Mouse (Mus musculus) kidney, postnatal 0 days (tissue): Measurements from ENCODE around the gene Tmem198. TPM values are rescaled to one million over a fixed set of nuclear protein-coding genes. Genes with fewer than 3 reads are reported as not detected.

Experiments used
- ATAC-seq: fragments of 200-750 bp; cut with Nextera tagmentation; replicated peaks from 2 replicates; pipeline ENCODE4 v1.8.0; 2017; ENCODE audit warnings: low read depth, moderate number of reproducible peaks, moderate TSS enrichment, moderate library complexity; ENCODE audit not compliant: low FRiP score
- DNase-seq: peaks from one replicate; pipeline ENCODE4 v3.0.0-alpha.2; 2016; ENCODE audit warnings: low spot score
- H3K27ac ChIP-seq: fragments of 300-500 bp; sonication (generic); 2 replicates; pipeline ENCODE4 v1.5.1; 2014; ENCODE audit warnings: mild to moderate bottlenecking
- H3K27me3 ChIP-seq: fragments of 300-500 bp; sonication (generic); 2 replicates; pipeline ENCODE4 v1.6.1; 2014; ENCODE audit warnings: low read length, mixed read lengths; ENCODE audit not compliant: insufficient read depth
- H3K36me3 ChIP-seq: fragments of 300-500 bp; sonication (generic); 2 replicates; pipeline ENCODE4 v1.6.1; 2014; ENCODE audit warnings: low read length, mixed read lengths; ENCODE audit not compliant: insufficient read depth
- H3K4me1 ChIP-seq: fragments of 300-500 bp; sonication (generic); replicated peaks from 2 replicates; pipeline ENCODE4 v1.6.1; 2014; ENCODE audit warnings: antibody characterized with exemption, low read length, mixed read lengths; ENCODE audit not compliant: insufficient read depth
- H3K4me2 ChIP-seq: fragments of 300-500 bp; sonication (generic); 2 replicates; pipeline ENCODE4 v1.6.1; 2014; ENCODE audit warnings: mild to moderate bottlenecking, low read length, moderate library complexity, mixed read lengths
- H3K4me3 ChIP-seq: fragments of 300-500 bp; sonication (generic); replicated peaks from 2 replicates; pipeline ENCODE4 v1.5.1; 2014; ENCODE audit warnings: low read depth, low read length
- H3K9ac ChIP-seq: fragments of 300-500 bp; sonication (generic); 2 replicates; pipeline ENCODE4 v1.6.1; 2014; ENCODE audit warnings: low read depth, low read length
- H3K9me3 ChIP-seq: fragments of 300-500 bp; sonication (generic); replicated peaks from 2 replicates; pipeline ENCODE4 v1.6.1; 2016; ENCODE audit warnings: low read length, inconsistent platforms, mixed read lengths
- CTCF ChIP-seq: IDR thresholded peaks from 2 replicates; pipeline ENCODE4 v1.5.1; 2016; ENCODE audit warnings: antibody characterized with exemption, low read depth, mild to moderate bottlenecking, moderate library complexity
- WGBS: fragments of 180-500 bp; shearing (Covaris S2); extraction: QIAGEN DNeasy Blood & Tissue Kit; methylation state at CpG from one replicate; pipeline ENCODE4 v1.1.7; 2014; 5-methylcytosine and 5-hydroxymethylcytosine counted together
- polyA plus RNA-seq: library from polyadenylated mRNA; unstranded; fragments of >200 nt; fragmentation: Nextera tagmentation; extraction: Ambion mirVana; gene quantifications from 2 replicates; pipeline ENCODE4 v1.2.1, GENCODE M21; 2015

Tmem198 gene
- polyA plus RNA-seq, 1 experiment from 2014 or later: 0.61 TPM

- WGBS: 59% methylated on average over 3 of the region's 3 CpGs
- Histone ChIP-seq H3K9ac (no peak overlapping the region), H3K4me3 (no peak overlapping the region), H3K4me1 (peaks cover 26% of the 10 kb centered on the region), H3K9me3 (no peaks in the 10 kb centered on the region), H3K27ac (no peak overlapping the region), H3K4me2 (no peak overlapping the region), H3K36me3 (no peaks in the 10 kb centered on the region), H3K27me3 (peaks cover 16% of the 10 kb centered on the region)
- DNase-seq: no peak
- no peak for ATAC-seq
- no peak for TF ChIP-seq CTCF
These were observed 23.9 kb upstream of the Tmem198 start for GRCm38 (mm10) chr1:75455433-75455832.

DNA sequence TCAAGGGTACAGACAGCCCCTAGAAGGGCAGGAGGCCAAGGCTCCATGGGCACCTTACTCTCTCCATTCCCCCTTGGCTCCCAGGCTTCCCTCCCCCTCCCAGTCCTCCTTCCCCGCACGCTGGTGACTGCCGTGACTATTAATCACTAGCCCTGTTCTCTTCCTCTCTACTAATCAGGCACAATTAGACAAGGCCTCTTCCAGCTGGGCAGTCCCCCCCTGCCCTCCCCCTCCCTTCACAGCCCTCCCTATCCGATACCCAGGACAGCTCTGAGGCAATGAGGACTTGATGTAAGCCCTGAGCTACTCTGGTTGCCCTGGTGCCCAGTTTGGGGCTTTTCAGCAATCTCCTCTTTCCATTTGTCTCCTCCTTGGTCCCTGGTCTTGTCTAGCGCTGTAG, 23.4 kb upstream of the Tmem198 start:
- Histone ChIP-seq H3K4me2 (no peak overlapping the region), H3K9ac (no peak overlapping the region), H3K9me3 (no peaks in the 10 kb centered on the region), H3K36me3 (no peaks in the 10 kb centered on the region), H3K27ac (no peak overlapping the region), H3K4me3 (no peak overlapping the region), H3K27me3 (peaks cover 11% of the 10 kb centered on the region), H3K4me1 (peaks cover 21% of the 10 kb centered on the region)
- no peak for TF ChIP-seq CTCF
- ATAC-seq: no peak
- WGBS: 53% methylated on average over 5 of the region's 5 CpGs
- DNase-seq: no peak

- Histone ChIP-seq H3K27ac (no peak overlapping the region), H3K4me3 (no peak overlapping the region), H3K27me3 (peaks cover 3% of the 10 kb centered on the region), H3K4me1 (peaks cover 19% of the 10 kb centered on the region), H3K4me2 (no peak overlapping the region), H3K36me3 (no peaks in the 10 kb centered on the region), H3K9me3 (no peaks in the 10 kb centered on the region), H3K9ac (no peak overlapping the region)
- WGBS: 15% methylated on average over 14 of the region's 14 CpGs
- peak; percentile 39 for DNase-seq
- peak; percentile 54 for TF ChIP-seq CTCF
- no peak for ATAC-seq
These were observed 22.4 kb upstream of the Tmem198 start for GRCm38 (mm10) chr1:75456746-75457564.

- no peak overlapping the region for H3K9ac ChIP-seq
- 3% methylated on average over 8 of the region's 10 CpGs for WGBS
- DNase-seq (peak; percentile 68), ATAC-seq (peak; percentile 10; the same call in 1 of the 2 replicates)
- H3K27ac ChIP-seq: no peak overlapping the region
- peak overlapping the region; percentile 55 for H3K4me2 ChIP-seq
- H3K4me1 ChIP-seq: peaks cover 19% of the 10 kb centered on the region
- no peaks in the 10 kb centered on the region for H3K9me3 ChIP-seq
- TF ChIP-seq CTCF: no peak
- H3K4me3 ChIP-seq: no peak overlapping the region
- H3K27me3 ChIP-seq: no peaks in the 10 kb centered on the region
- no peaks in the 10 kb centered on the region for H3K36me3 ChIP-seq
These were observed 21.7 kb upstream of the Tmem198 start for GRCm38 (mm10) chr1:75457710-75458024.

DNA sequence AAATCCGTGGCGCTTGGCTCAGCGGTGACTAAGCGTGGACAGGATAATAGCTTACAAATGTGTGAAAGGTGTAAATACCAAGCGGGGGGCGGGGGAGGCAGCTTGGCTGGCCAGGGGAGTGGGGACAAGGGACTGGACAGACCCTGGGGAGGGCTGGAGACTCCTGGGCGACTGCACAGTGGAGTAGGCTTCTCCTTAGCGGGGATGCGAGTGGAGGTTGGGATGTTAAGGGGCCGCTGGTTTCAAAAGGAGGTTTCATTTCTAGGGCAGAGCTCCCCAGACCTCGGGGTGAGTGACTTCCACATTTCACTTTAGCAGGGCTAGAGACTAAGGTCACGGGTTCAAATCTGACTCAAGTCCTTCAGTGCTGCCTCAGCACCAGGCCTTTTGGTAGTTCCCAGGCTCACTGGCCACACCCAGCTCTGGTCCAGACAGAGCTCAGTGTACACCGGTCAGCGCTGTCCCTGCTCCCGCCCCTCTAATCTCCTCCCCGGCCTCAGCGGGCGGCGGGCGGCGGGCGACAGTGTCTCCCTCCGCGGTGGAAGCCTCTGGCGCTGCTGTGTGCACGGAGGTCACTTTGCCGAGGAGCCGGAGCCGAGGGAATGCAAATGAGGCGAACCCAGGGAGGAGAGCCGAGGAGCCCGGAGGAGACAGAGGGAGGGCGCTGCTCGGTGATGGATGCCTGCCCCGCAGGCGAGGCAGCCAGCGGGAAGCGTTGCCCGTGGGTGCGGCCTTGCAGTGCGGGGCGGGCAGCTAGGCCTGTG, 21.1 kb upstream of the Tmem198 start:
- Histone ChIP-seq H3K27me3 (no peaks in the 10 kb centered on the region), H3K27ac (peak overlapping the region; percentile 85), H3K4me3 (peak overlapping the region; percentile 29), H3K9me3 (no peaks in the 10 kb centered on the region), H3K9ac (peak overlapping the region; percentile 44), H3K4me2 (peak overlapping the region; percentile 55), H3K4me1 (peaks cover 19% of the 10 kb centered on the region), H3K36me3 (no peaks in the 10 kb centered on the region)
- WGBS: 2% methylated on average over 42 of the region's 42 CpGs
- ATAC-seq: peak; percentile 80
- DNase-seq: peak; percentile 72
- peak; percentile 29; the same call in 1 of the 2 replicates for TF ChIP-seq CTCF

DNA sequence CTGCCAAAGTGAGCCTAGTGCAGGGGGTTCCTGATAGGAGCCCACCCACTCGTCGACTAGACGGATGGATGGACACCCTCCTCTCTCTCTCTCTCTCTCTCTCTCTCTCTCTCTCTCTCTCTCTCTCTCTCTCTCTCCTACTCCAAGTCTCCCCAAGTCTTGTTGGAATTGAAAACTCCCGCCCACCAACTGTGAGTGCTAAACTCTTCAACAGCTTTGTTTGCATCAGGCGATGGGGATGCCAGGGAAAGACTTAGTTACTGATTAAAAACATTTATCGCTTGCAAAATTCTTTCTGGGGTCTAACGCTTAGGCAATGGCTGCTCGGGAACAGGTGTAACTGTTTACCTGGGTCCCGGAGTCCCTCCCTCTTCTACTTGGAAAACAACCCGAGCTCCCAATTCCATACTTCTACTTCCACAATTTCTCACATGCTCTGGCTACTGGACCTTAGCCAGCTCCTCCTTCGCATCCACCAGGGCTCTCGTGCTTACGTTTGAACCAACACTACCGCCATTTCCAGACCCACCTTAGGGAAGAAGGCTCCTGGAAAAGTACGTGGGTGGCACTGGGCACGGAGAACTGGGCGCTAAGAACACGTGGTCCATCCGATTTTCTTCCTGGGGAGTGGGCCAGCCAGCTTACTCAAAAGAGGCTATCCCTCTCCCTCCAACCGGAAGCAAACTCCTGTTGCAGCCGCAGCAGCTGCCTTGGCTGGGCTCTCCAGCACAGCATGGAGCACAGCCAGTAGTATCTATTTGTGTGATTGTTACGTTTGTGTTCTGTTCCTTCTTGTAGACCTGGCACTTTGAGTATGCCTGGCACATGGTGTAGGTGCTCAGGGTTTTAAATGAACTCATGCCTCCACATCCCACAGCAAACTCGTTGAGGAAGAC, 20.3 kb upstream of the Tmem198 start:
- DNase-seq (peak; percentile 74), ATAC-seq (peak; percentile 50; the same call in 1 of the 2 replicates)
- WGBS: 9% methylated on average over 23 of the region's 23 CpGs
- Histone ChIP-seq H3K27me3 (no peaks in the 10 kb centered on the region), H3K9ac (peak overlapping the region; percentile 44), H3K4me3 (peak overlapping the region; percentile 29), H3K4me2 (peak overlapping the region; percentile 55), H3K9me3 (no peaks in the 10 kb centered on the region), H3K36me3 (no peaks in the 10 kb centered on the region), H3K4me1 (peaks cover 19% of the 10 kb centered on the region), H3K27ac (peak overlapping the region; percentile 85)
- no peak for TF ChIP-seq CTCF
